Mouse (Mus musculus): ENCODE measurements at regions not wholly inside any gene's neighbourhood (a gene's known extent, or its start where the extent isn't known, plus 50 kb on each side); places are given as distances from the start of the nearest gene placed in this dataset.

DNA sequence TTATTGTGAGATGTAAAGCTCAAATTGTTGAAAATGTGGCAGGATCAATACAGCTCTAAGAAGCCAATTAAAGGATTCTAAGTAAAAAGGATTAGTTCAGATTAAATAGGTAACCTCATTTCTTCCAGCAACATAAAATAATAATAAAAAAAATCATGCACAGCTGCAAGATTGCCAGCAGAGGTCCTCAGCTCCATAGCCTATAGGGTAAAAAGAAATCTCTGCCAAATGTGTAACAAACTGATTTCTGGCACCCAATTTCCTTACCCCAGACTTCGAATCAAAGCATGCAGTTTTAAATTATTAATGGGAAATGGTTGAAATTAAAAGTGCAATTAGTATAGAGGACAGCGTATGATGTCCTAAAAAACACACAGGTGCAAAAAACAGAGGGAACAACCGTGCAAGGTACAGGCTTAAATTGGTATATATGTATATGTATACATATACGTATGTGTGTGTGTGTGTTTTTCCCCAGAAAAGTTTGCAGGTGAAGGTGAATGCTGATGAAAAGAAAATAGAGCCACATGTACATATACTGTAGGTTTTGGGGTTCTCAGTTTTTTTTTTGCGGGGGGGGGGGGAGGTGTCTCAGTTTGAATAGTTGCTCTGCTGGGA is 87.2 kb upstream of the Pdcd1 start:
- peak; percentile 40 for TF ChIP-seq CTCF (IDR thresholded peaks at IDR 0.05; ENCODE audit: low read depth)
- no peak for TF ChIP-seq EP300 (IDR thresholded peaks at IDR 0.05; ENCODE audit: low read depth)
